Mouse (Mus musculus) heart, adult 2 months (tissue): ENCODE results near the gene Kmt2d. TPM values are rescaled to one million over a fixed set of nuclear protein-coding genes. Genes with fewer than 3 reads are reported as not detected.
"Not testable (repeated sequence)": the region's sequence is repeated elsewhere in the genome, so short reads cannot be mapped to it uniquely, and the experiment has no call there.

ENCODE experiments used
- DNase-seq, 2 experiments: peaks; one replicate each; pipeline ENCODE4 v3.0.0; 2021
- H3K27ac ChIP-seq: fragments of 200-600 bp; 2 replicates; pipeline ENCODE4 v1.8.1; 2022
- H3K27me3 ChIP-seq: fragments of 200-500 bp; 2 replicates; pipeline ENCODE4 v1.6.1; 2012; ENCODE audit warnings: mild to moderate bottlenecking, low read length, inconsistent platforms, mixed read lengths; ENCODE audit not compliant: control insufficient read depth, insufficient read depth
- H3K36me3 ChIP-seq: fragments of 200-500 bp; 2 replicates; pipeline ENCODE4 v1.6.1; 2012; ENCODE audit warnings: low read length, inconsistent platforms; ENCODE audit not compliant: control insufficient read depth, insufficient read depth
- H3K4me1 ChIP-seq: fragments of 200-500 bp; 2 replicates; pipeline ENCODE4 v1.6.1; 2011; ENCODE audit warnings: low read length; ENCODE audit not compliant: control insufficient read depth, insufficient read depth
- H3K4me3 ChIP-seq: fragments of 200-600 bp; 2 replicates; pipeline ENCODE4 v1.8.1; 2022
- H3K79me2 ChIP-seq: fragments of 200-500 bp; replicated peaks from 2 replicates; pipeline ENCODE4 v1.6.1; 2012; ENCODE audit warnings: mild to moderate bottlenecking, inconsistent platforms, low read length, moderate library complexity, mixed read lengths; ENCODE audit not compliant: control insufficient read depth, insufficient read depth
- H3K9ac ChIP-seq: fragments of 200-500 bp; 2 replicates; pipeline ENCODE4 v1.6.1; 2012; ENCODE audit warnings: low read depth, mild to moderate bottlenecking, control low read depth, inconsistent platforms, low read length, mixed read lengths
- CTCF ChIP-seq: fragments of 200-600 bp; IDR thresholded peaks from 2 replicates; pipeline ENCODE4 v1.8.1; 2022; ENCODE audit warnings: antibody characterized with exemption, mild to moderate bottlenecking, moderate library complexity
- EP300 ChIP-seq: fragments of 200-500 bp; IDR thresholded peaks from 2 replicates; pipeline ENCODE4 v1.6.1; 2011; ENCODE audit warnings: low read depth, low read length, control low read depth; ENCODE audit not compliant: insufficient read depth
- POLR2A ChIP-seq: fragments of 200-500 bp; IDR thresholded peaks from 2 replicates; pipeline ENCODE4 v1.6.1; 2011; ENCODE audit warnings: mild to moderate bottlenecking, low read depth, low read length, control low read depth; ENCODE audit not compliant: insufficient read depth
- WGBS: fragments of 180-500 bp; shearing (Covaris S2); methylation state at CpG from one replicate; pipeline ENCODE4 v1.1.7; 2018; 5-methylcytosine and 5-hydroxymethylcytosine counted together
- intact Hi-C: fragments of 180-260 bp; cut with DNase I; formaldehyde crosslinking; loops from one replicate; pipeline ENCODE4 v1.15.1; 2025
- long read RNA-seq: library from polyadenylated mRNA; stranded (forward); transcript quantifications from one replicate; pipeline ENCODE4 v2.0.0, GENCODE M21; 2021
- polyA plus RNA-seq: library from polyadenylated mRNA; depleted of rRNA; stranded (reverse); fragments of >200 nt; gene quantifications from 2 replicates; pipeline ENCODE4 v1.2.3, GENCODE M21; 2012; rRNA removed
- total RNA-seq, 2 experiments: library from RNA; stranded (reverse); gene quantifications; 2 replicates each; pipeline ENCODE4 v1.2.3; 2021

Kmt2d gene
- total RNA-seq (10 to 100 TPM; 51.3 to 56.5 TPM), polyA plus RNA-seq (17.1 and 17.7 TPM in 2 replicates)
- long read RNA-seq, partial matches to known transcripts, result 0 of 6 reads
- long read RNA-seq, other reads (novel, unspliced or antisense), result 6 of 6 reads

- no peak for DNase-seq
- no peaks in the 10 kb centered on the region; the same call in 1 of the 2 replicates for H3K36me3 ChIP-seq
- peak within 1 kb of the TSS; percentile 99 for H3K4me3 ChIP-seq
- H3K27ac ChIP-seq, result peak within 1 kb of the TSS; percentile 100
- H3K9ac ChIP-seq, result peak within 1 kb of the TSS; percentile 97
- no peaks in the 10 kb centered on the region for H3K27me3 ChIP-seq
- peaks cover 8% of the 10 kb centered on the region; the same call in 1 of the 2 replicates for H3K79me2 ChIP-seq
- TF ChIP-seq EP300 (no peak), CTCF (no peak)
- WGBS, result 1% methylated on average over 90 of the region's 94 CpGs
- peaks cover 14% of the 10 kb centered on the region for H3K4me1 ChIP-seq
- intact Hi-C loops, result loop anchor here (2.0 kb wide), 1 partner anchor 40 kb away; the partner anchor contains the start of gene Prkag1
Measured at GRCm38 (mm10) chr15:98871070-98871915, at the start of gene Kmt2d. Gene Kmt2d (minus strand): TSS chr15:98871204.

GRCm38 (mm10) chr15:98918499-98918895, 47.5 kb upstream of the Kmt2d start:
- intact Hi-C loops, result loop anchor here (5.0 kb wide), 2 partner anchors 36 to 86 kb away; partner anchors contain the start of gene Prkag1
- not testable (repeated sequence) for H3K27me3 ChIP-seq, DNase-seq, H3K36me3 ChIP-seq, H3K4me1 ChIP-seq, H3K79me2 ChIP-seq
- WGBS, result 15% methylated on average over 8 of the region's 8 CpGs
- Histone ChIP-seq H3K27ac (peak overlapping the region; percentile 99), H3K4me3 (peak overlapping the region; percentile 96), H3K9ac (peak overlapping the region; percentile 63)

GRCm38 (mm10) chr15:98917538-98918498, 46.8 kb upstream of the Kmt2d start, which contains the start of gene Lmbr1l:
Gene Lmbr1l (minus strand): TSS chr15:98918231.
- H3K79me2 ChIP-seq, result peaks cover 3% of the 10 kb centered on the region
- no peaks in the 10 kb centered on the region for H3K27me3 ChIP-seq
- H3K27ac ChIP-seq, result peak within 1 kb of the TSS; percentile 99
- no peak for TF ChIP-seq CTCF
- TF ChIP-seq POLR2A, result peak; percentile 78
- peak; percentile 14; the same call in 1 of the 2 replicates for TF ChIP-seq EP300
- intact Hi-C loops, result loop anchor here (5.0 kb wide), 2 partner anchors 36 to 86 kb away; partner anchors contain the start of gene Prkag1
- H3K4me3 ChIP-seq, result peak within 1 kb of the TSS; percentile 96
- under 1% methylated on average over 82 of the region's 82 CpGs for WGBS
- no peaks in the 10 kb centered on the region; the same call in 1 of the 2 replicates for H3K4me1 ChIP-seq
- H3K9ac ChIP-seq, result peak within 1 kb of the TSS; percentile 95
- peak; percentile 98 to 100 for DNase-seq
- H3K36me3 ChIP-seq, result no peaks in the 10 kb centered on the region

GRCm38 (mm10) chr15:98917091-98917490, 46.1 kb upstream of the Kmt2d start:
- whole genome bisulfite sequencing, result under 1% methylated on average over 14 of the region's 14 CpGs
- Histone ChIP-seq H3K27me3 (no peaks in the 10 kb centered on the region), H3K9ac (peak overlapping the region; percentile 95), H3K27ac (peak overlapping the region; percentile 99), H3K36me3 (no peaks in the 10 kb centered on the region), H3K4me1 (no peaks in the 10 kb centered on the region; the same call in 1 of the 2 replicates), H3K79me2 (peaks cover 3% of the 10 kb centered on the region), H3K4me3 (peak overlapping the region; percentile 96)
- intact Hi-C loops, result loop anchor here (5.0 kb wide), 2 partner anchors 35 to 85 kb away; partner anchors contain the start of gene Prkag1
- DNase-seq, result no peak
- TF ChIP-seq POLR2A (no peak), CTCF (no peak), EP300 (no peak)

GRCm38 (mm10) chr15:98916016-98916415, 45.0 kb upstream of the Kmt2d start:
- 93% methylated on average over 4 of the region's 4 CpGs for WGBS
- H3K79me2 ChIP-seq, result peaks cover 3% of the 10 kb centered on the region
- intact Hi-C loops, result loop anchor here (5.0 kb wide), 2 partner anchors 34 to 84 kb away; partner anchors contain the start of gene Prkag1
- H3K4me1 ChIP-seq, result no peaks in the 10 kb centered on the region; the same call in 1 of the 2 replicates
- no peak overlapping the region for H3K4me3 ChIP-seq
- no peak overlapping the region for H3K27ac ChIP-seq
- no peak for DNase-seq
- H3K27me3 ChIP-seq, result no peaks in the 10 kb centered on the region
- TF ChIP-seq POLR2A (no peak), CTCF (no peak), EP300 (no peak)
- no peak overlapping the region for H3K9ac ChIP-seq
- no peaks in the 10 kb centered on the region for H3K36me3 ChIP-seq
